In genomic region chr3:156928396-156929061, GRCm38 (mm10) we compare ENCODE assay signal across 13 mouse cellular contexts.
DNase-seq lines count a peak whose midpoint lies in the region; ATAC-seq and TF ChIP-seq lines count a peak whose summit lies in the region.
"Had no signal": no experiment of that assay in that cellular context is flagged by ENCODE, and none has a peak within 500 bp of the region (broad histone marks: within the 10 kb centered on the region; RNA-seq: fewer than 3 reads in every experiment).

No protein-coding gene starts in this region.

- H3K9me3 ChIP-seq in lung, embryonic 14.5 days (ENCODE audit: low read depth, low read length), result no peaks in the 10 kb centered on the region
- H3K9me3 ChIP-seq: embryonic facial prominence, embryonic 12.5 days had no signal

- DNase-seq in gastrocnemius, adult 18-20 months (ENCODE audit: low spot score), result peak; percentile 9
- DNase-seq in gastrocnemius, postnatal 25 days, result no peak
- peak; percentile 30 for DNase-seq in lung, embryonic 14.5 days
- DNase-seq in lung, adult 2 months, result no peak
- peak; percentile 93 for DNase-seq in cerebellum, adult 9-11 months
- DNase-seq in layer of hippocampus, adult 9-11 months, result peak; percentile 74
- DNase-seq in retina, postnatal 1 day, result no peak
- DNase-seq: kidney, adult 11 months; lung, postnatal 4 days had no signal

- no peak for TF ChIP-seq POLR2A in lung, adult 2 months (IDR thresholded peaks at IDR 0.05; ENCODE audit: borderline replicate concordance, extremely low read depth, low read depth, low read length)

- no peak overlapping the region for H3K9ac ChIP-seq in lung, embryonic 14.5 days
- H3K9ac ChIP-seq: embryonic facial prominence, embryonic 12.5 days had no signal

- no peak overlapping the region for H3K27ac ChIP-seq in lung, embryonic 14.5 days (ENCODE audit: low read depth)
- H3K27ac ChIP-seq: embryonic facial prominence, embryonic 12.5 days; left cerebral cortex, adult 2 months had no signal

- peak; percentile 22; the same call in 1 of the 2 replicates for ATAC-seq in lung, embryonic 14.5 days (ENCODE audit: insufficient read depth)
- no peak for ATAC-seq in monocyte, adult 5-6 weeks (replicated peaks; ENCODE audit: insufficient number of reproducible peaks, low FRiP score, low TSS enrichment, poor library complexity, severe bottlenecking)

- H3K27me3 ChIP-seq in lung, embryonic 14.5 days (ENCODE audit: insufficient read depth, low read length), result no peaks in the 10 kb centered on the region
- H3K27me3 ChIP-seq: embryonic facial prominence, embryonic 12.5 days had no signal

- 48% methylated on average over 5 of the region's 5 CpGs for WGBS in lung, embryonic 14.5 days
- 40% methylated on average over 5 of the region's 5 CpGs for WGBS in lung, adult 2 months

- H3K36me3 ChIP-seq in lung, embryonic 14.5 days (ENCODE audit: insufficient read depth), result no peaks in the 10 kb centered on the region
- H3K36me3 ChIP-seq: embryonic facial prominence, embryonic 12.5 days had no signal

- H3K4me3 ChIP-seq in lung, embryonic 14.5 days (ENCODE audit: low read depth, low read length), result no peak overlapping the region
- no peak overlapping the region for H3K4me3 ChIP-seq in lung, adult 2 months (replicated peaks; ENCODE audit: extremely low read depth, low read depth, low read length)
- H3K4me3 ChIP-seq: embryonic facial prominence, embryonic 12.5 days; left cerebral cortex, adult 2 months had no signal

- H3K4me1 ChIP-seq in lung, embryonic 14.5 days (ENCODE audit: insufficient read depth), result no peaks in the 10 kb centered on the region; the same call in 1 of the 2 replicates
- H3K4me1 ChIP-seq in lung, adult 2 months (ENCODE audit: control insufficient read depth, insufficient read depth, low read length), result no peaks in the 10 kb centered on the region
- H3K4me1 ChIP-seq: embryonic facial prominence, embryonic 12.5 days had no signal

- no peak overlapping the region for H3K4me2 ChIP-seq in lung, embryonic 14.5 days
- H3K4me2 ChIP-seq: embryonic facial prominence, embryonic 12.5 days; liver, embryonic 11.5 days had no signal

- TF ChIP-seq CTCF in lung, embryonic 14.5 days (IDR thresholded peaks at IDR 0.05; ENCODE audit: low read depth), result no peak
- no peak for TF ChIP-seq CTCF in lung, adult 2 months (IDR thresholded peaks at IDR 0.05; ENCODE audit: insufficient read depth, low read length)

Comparison
In these comparisons a context has a peak if more than half of its experiments do, and no peak if none do; other contexts are left out.
1. DNase-seq: peak in gastrocnemius, adult 18-20 months (single experiment), lung, embryonic 14.5 days (single experiment), cerebellum, adult 9-11 months (single experiment) and layer of hippocampus, adult 9-11 months (single experiment); none in gastrocnemius, postnatal 25 days (single experiment), lung, adult 2 months (single experiment) and retina, postnatal 1 day (single experiment).